Mouse (Mus musculus) embryonic fibroblast, embryonic 13.5 days (primary cell): ENCODE measurements around the gene Usp48.

Experiments
- CTCF ChIP-seq: IDR thresholded peaks from 2 replicates; pipeline ENCODE4 v1.5.1; 2011; ENCODE audit warnings: mild to moderate bottlenecking, control low read depth, low read length, moderate library complexity, borderline replicate concordance; ENCODE audit not compliant: insufficient read depth
- POLR2A ChIP-seq: IDR thresholded peaks from 2 replicates; pipeline ENCODE4 v1.6.1; 2011; ENCODE audit warnings: low read depth, mild to moderate bottlenecking, control low read depth, low read length, moderate library complexity

DNA sequence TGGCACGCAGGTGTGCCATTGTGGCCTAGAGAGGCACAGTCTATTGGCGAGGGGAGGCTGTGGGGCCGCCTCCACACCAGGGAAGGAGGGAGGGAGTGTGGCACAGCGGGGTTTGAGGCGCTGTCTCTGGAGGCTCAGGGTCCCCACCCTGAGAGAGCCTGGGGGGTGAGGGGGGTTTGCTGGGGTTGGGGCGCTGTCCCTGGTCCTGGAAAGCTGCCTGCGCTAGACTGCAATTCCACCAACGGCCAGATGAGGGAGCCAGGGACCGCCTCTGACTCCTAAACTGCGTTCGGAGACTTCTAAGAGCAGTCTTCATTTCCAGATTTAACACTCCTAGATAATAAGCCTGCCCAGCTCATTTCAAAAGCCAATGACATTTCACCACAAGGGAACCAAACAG is 82.5 kb downstream of the Usp48 start:
- peak; percentile 71 for TF ChIP-seq CTCF
- TF ChIP-seq POLR2A = no peak
